Mouse (Mus musculus) heart, embryonic 14.5 days (tissue): Measurements from ENCODE around the gene Wdr20. TPM values are rescaled to one million over a fixed set of nuclear protein-coding genes. Genes with fewer than 3 reads are reported as not detected.
A peak's percentile ranks its signal among the peaks of the same experiment; 100 is the strongest.

Source experiments
- ATAC-seq: fragments of 200-750 bp; cut with Nextera tagmentation; 2 replicates; pipeline ENCODE4 v1.8.0; 2017; ENCODE audit warnings: low read depth, moderate TSS enrichment; ENCODE audit not compliant: insufficient number of reproducible peaks, insufficient read depth, low FRiP score
- H3K27ac ChIP-seq, 2 experiments: fragments of 200-500 bp in 1 of 2; fragments of 300-500 bp in 1 of 2; sonication (generic) in 1 of 2; replicated peaks in 1 of 2; 2 replicates each; pipeline ENCODE4 v1.5.1; 2012 to 2014; ENCODE audit warnings: low read depth in 2 of 2, low read length in 2 of 2, control low read depth in 1 of 2, mild to moderate bottlenecking in 1 of 2, mixed read lengths in 1 of 2; ENCODE audit not compliant: control insufficient read depth in 1 of 2, insufficient read depth in 1 of 2
- H3K27me3 ChIP-seq: fragments of 300-500 bp; sonication (generic); 2 replicates; pipeline ENCODE4 v1.6.1; 2014; ENCODE audit warnings: mild to moderate bottlenecking, low read length, control low read depth; ENCODE audit not compliant: control insufficient read depth, insufficient read depth
- H3K36me3 ChIP-seq: fragments of 300-500 bp; sonication (generic); 2 replicates; pipeline ENCODE4 v1.6.1; 2014; ENCODE audit warnings: mild to moderate bottlenecking, control low read depth, low read length, mixed read lengths; ENCODE audit not compliant: control insufficient read depth, insufficient read depth
- H3K4me1 ChIP-seq, 2 experiments: fragments of 200-500 bp in 1 of 2; fragments of 300-500 bp in 1 of 2; sonication (generic) in 1 of 2; 2 replicates each; pipeline ENCODE4 v1.6.1; 2012 to 2014; ENCODE audit warnings: low read length in 2 of 2, control low read depth in 1 of 2, mixed read lengths in 1 of 2; ENCODE audit not compliant: control insufficient read depth in 2 of 2, insufficient read depth in 2 of 2
- H3K4me2 ChIP-seq: fragments of 300-500 bp; sonication (generic); 2 replicates; pipeline ENCODE4 v1.6.1; 2014; ENCODE audit warnings: mild to moderate bottlenecking, low read length
- H3K4me3 ChIP-seq, 2 experiments: fragments of 200-500 bp in 1 of 2; fragments of 300-500 bp in 1 of 2; sonication (generic) in 1 of 2; 2 replicates each; pipeline ENCODE4 v1.5.1; 2012 to 2014; ENCODE audit warnings: low read length in 2 of 2, mild to moderate bottlenecking in 2 of 2, control low read depth in 1 of 2, low read depth in 1 of 2, moderate library complexity in 1 of 2; ENCODE audit not compliant: control insufficient read depth in 1 of 2, insufficient read depth in 1 of 2
- H3K9ac ChIP-seq: fragments of 300-500 bp; sonication (generic); 2 replicates; pipeline ENCODE4 v1.6.1; 2014; ENCODE audit warnings: mild to moderate bottlenecking, low read length
- H3K9me3 ChIP-seq: fragments of 300-500 bp; sonication (generic); 2 replicates; pipeline ENCODE4 v1.6.1; 2016; ENCODE audit warnings: low read length, control low read depth; ENCODE audit not compliant: control insufficient read depth
- WGBS: fragments of 180-500 bp; shearing (Covaris S2); extraction: QIAGEN DNeasy Blood & Tissue Kit; methylation state at CpG from one replicate; pipeline ENCODE4 v1.1.7; 2014; 5-methylcytosine and 5-hydroxymethylcytosine counted together
- polyA plus RNA-seq: library from polyadenylated mRNA; unstranded; fragments of >200 nt; fragmentation: Nextera tagmentation; extraction: Ambion mirVana; gene quantifications from 2 replicates; pipeline ENCODE4 v1.2.1, GENCODE M21; 2014

Gene Wdr20
- polyA plus RNA-seq, 1 experiment from 2014 or later: 16.3 TPM

DNA sequence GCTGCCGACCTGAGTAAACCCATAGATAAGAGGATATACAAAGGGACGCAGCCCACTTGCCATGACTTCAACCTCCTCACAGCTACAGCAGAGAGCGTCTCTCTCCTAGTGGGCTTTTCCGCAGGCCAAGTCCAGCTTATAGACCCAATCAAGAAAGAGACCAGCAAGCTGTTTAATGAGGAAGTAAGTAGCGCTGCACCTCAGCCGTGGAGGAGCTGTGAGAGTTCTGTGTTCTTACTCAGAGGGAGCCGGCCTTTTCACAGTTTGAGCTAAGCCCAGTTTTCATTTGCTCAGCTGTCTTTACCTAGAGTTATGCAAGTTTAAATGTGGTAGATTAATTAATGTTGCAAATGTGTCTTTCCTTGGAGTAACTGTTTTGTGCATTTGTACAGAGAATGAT, 41.6 kb downstream of the Wdr20 start:
- peaks cover 37% of the 10 kb centered on the region for H3K36me3 ChIP-seq
- H3K27me3 ChIP-seq: no peaks in the 10 kb centered on the region
- peaks cover 2 to 10% of the 10 kb centered on the region in 2 experiments; a peak in 2 of 4 replicates for H3K4me1 ChIP-seq

DNA sequence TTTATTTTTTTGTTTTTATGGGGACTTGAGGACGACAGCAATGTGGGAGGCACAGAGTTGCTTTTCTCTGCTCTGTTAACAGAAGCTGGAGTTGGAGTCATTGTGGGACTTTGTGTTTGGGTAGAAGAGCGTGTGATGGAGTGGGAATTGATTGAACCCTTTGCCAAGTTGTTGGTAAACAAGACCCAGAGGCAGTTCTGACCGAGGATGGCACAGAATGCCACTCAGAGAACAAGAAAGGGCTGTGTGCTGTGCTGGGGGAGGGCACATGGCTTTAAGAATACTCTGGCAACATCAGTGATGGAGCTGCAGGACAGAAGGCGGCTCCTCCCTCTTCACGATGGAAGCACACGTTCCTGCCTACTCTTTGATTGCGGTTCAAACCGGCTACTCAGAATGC, 43.4 kb downstream of the Wdr20 start:
- Histone ChIP-seq H3K27me3 (no peaks in the 10 kb centered on the region), H3K27ac (no peak overlapping the region), H3K9me3 (no peaks in the 10 kb centered on the region), H3K4me1 (peaks cover 0 to under 1% of the 10 kb centered on the region in 2 experiments; a peak in 2 of 4 replicates), H3K4me2 (no peak overlapping the region), H3K4me3 (no peak overlapping the region), H3K9ac (no peak overlapping the region), H3K36me3 (peaks cover 45% of the 10 kb centered on the region)
- ATAC-seq: no peak
- 84% methylated on average over 8 of the region's 8 CpGs for WGBS

More for the DNA sequence above, 41.6 kb downstream of the Wdr20 start:
- no peak overlapping the region for H3K9ac ChIP-seq
- H3K27ac ChIP-seq: no peak overlapping the region
- WGBS: 67% methylated on average over 7 of the region's 7 CpGs
- no peak for ATAC-seq
- H3K4me3 ChIP-seq: no peak overlapping the region
- no peak overlapping the region for H3K4me2 ChIP-seq
- no peaks in the 10 kb centered on the region for H3K9me3 ChIP-seq

DNA sequence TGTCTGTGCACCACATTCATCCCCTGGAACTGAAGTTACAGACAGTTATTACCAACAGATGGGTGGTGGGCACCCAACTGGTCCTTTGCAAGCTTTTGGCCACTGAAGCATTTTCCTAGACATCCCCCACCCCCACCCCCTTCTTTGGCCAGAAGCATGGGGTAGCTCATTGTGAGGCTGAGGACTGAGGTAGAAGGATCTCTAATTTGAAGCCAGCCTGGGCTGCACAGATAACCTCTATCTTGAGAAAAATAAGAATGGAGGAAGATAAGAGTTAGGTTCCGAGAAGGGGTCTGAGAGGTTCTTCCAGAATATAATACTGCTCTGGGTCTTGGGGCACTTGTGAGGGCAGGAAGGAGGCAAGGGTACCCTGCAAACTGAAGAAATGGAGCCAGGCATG, 44.5 kb downstream of the Wdr20 start:
- Histone ChIP-seq H3K36me3 (peaks cover 49% of the 10 kb centered on the region), H3K27ac (no peak overlapping the region), H3K4me2 (no peak overlapping the region), H3K4me3 (no peak overlapping the region), H3K4me1 (no peaks in the 10 kb centered on the region; a peak in 1 of 4 replicates), H3K9ac (no peak overlapping the region), H3K9me3 (no peaks in the 10 kb centered on the region), H3K27me3 (no peaks in the 10 kb centered on the region)
- 31% methylated on average over 1 of the region's 1 CpGs for WGBS
- no peak for ATAC-seq

DNA sequence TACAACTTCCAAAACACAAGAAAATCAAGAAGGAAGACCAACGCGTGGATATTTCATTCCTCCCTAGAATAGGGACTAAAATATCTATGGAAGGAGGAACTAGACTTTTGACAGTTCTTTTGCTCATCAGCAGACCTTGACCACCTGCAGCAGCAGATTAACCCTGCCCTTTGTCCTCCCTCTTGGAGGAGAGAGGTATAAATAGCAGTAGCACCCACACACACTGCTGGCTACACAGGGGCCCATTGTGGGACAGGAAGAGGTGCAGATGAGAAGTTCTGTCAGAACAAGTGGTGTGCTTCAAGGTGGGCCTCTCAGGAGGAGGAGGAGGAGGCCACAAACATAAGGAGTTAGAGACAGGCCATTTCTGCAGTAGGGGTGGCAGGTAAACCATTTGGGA, 46.5 kb downstream of the Wdr20 start:
- WGBS: 85% methylated on average over 2 of the region's 2 CpGs
- no peak overlapping the region for H3K4me3 ChIP-seq
- no peak for ATAC-seq
- H3K27ac ChIP-seq: peak overlapping the region in 1 of 2 experiments; percentile 19; a peak in 1 of 4 replicates
- H3K4me2 ChIP-seq: no peak overlapping the region
- no peaks in the 10 kb centered on the region for H3K9me3 ChIP-seq
- H3K4me1 ChIP-seq: no peaks in the 10 kb centered on the region; a peak in 1 of 4 replicates
- H3K9ac ChIP-seq: no peak overlapping the region
- peaks cover 44% of the 10 kb centered on the region for H3K36me3 ChIP-seq
- no peaks in the 10 kb centered on the region for H3K27me3 ChIP-seq

DNA sequence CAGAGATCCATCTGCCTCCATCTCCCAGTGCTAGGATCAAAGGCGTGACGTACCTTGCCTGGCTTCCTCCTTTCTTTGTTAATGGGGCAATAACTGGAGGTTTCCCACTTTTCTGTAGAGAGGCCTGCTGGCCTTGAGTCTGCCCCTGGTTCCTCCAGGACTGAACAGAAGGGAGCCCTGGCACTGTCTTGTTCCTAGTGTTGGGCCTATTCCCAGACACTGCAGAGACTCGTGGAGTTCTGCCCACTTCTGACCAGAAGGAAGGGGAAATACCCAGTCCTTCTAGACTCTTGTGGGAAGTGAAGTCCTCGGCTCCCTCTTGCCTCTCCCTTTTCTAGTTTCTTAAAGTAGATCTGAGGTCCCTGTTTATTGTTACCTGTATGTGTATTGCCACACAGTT, 48.5 kb downstream of the Wdr20 start:
- H3K4me2 ChIP-seq: no peak overlapping the region
- no peaks in the 10 kb centered on the region for H3K9me3 ChIP-seq
- H3K4me1 ChIP-seq: peaks cover 5 to 7% of the 10 kb centered on the region in 2 experiments
- H3K36me3 ChIP-seq: peaks cover 28% of the 10 kb centered on the region
- no peak for ATAC-seq
- no peak overlapping the region for H3K9ac ChIP-seq
- 77% methylated on average over 4 of the region's 4 CpGs for WGBS
- H3K4me3 ChIP-seq: no peak overlapping the region
- H3K27me3 ChIP-seq: no peaks in the 10 kb centered on the region
- H3K27ac ChIP-seq: no peak overlapping the region

DNA sequence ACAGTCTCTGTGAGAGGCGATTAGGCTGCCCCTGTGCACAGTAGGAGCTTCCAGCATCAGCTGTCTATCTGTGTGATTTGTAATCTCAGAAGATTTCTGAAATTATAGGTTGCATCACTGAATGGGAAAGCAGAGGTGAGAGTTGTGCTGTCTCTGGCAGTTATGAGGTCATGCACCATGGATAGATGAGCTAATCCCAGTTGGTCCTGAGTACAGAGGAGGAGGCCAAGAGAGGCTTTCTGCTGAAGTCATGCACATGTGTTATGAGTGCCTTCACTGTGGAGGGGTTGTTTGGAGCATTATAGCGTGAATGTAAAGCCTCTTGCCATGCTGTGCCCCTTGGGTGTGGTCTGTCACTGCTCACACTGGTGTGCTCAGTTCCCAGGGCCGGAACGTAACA, 52.8 kb downstream of the Wdr20 start:
- no peak overlapping the region for H3K9ac ChIP-seq
- H3K9me3 ChIP-seq: no peaks in the 10 kb centered on the region
- H3K27me3 ChIP-seq: no peaks in the 10 kb centered on the region
- no peak for ATAC-seq
- peaks cover 9 to 10% of the 10 kb centered on the region in 2 experiments for H3K4me1 ChIP-seq
- H3K36me3 ChIP-seq: peaks cover 17% of the 10 kb centered on the region
- H3K4me3 ChIP-seq: no peak overlapping the region
- H3K27ac ChIP-seq: no peak overlapping the region
- no peak overlapping the region for H3K4me2 ChIP-seq
- 84% methylated on average over 4 of the region's 4 CpGs for WGBS

DNA sequence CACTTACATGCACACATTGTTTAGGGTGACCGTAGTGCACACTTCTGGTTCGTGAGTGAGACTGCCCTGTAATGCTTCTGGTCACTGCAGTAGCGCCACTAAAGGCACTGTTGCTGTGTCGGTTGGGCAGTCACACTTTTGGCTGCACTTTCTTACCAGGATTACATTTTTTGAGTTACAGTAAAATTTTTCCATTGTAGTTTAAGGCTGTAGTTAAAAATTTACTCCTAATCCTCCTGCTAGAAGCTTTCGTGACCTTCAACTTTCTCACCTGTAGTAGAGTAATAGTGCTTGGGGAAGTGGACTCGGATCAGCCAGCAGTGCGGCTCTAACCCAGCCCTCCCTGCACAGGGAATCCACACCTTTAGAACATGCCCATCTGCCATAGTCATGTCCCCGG, 53.3 kb downstream of the Wdr20 start:
- Histone ChIP-seq H3K4me1 (peaks cover 9 to 10% of the 10 kb centered on the region in 2 experiments), H3K4me3 (no peak overlapping the region), H3K9ac (no peak overlapping the region), H3K27ac (no peak overlapping the region), H3K27me3 (no peaks in the 10 kb centered on the region), H3K9me3 (no peaks in the 10 kb centered on the region), H3K4me2 (no peak overlapping the region), H3K36me3 (peaks cover 17% of the 10 kb centered on the region)
- WGBS: 88% methylated on average over 8 of the region's 8 CpGs
- no peak for ATAC-seq

DNA sequence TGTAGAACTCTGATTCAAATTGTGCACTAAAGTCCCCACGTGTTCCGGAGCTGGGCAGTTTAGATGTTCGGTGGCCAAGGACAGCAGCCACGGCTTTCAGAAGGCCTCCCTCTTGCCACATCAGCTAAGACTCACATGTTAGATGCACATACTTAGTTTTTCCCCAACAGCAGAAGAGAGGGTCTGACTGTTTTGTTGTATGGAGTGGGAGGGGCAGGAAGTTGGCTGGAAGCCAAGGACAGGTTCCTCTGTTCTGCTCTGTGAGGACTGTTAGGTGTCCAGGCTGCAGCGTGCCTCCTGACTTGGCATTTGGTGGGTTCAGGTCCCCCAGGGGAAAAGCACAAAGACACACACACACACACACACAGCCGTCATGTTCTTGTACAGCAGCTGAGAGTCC, 57.3 kb downstream of the Wdr20 start:
- Histone ChIP-seq H3K36me3 (peaks cover 12% of the 10 kb centered on the region; the same call in 1 of the 2 replicates), H3K27me3 (no peaks in the 10 kb centered on the region), H3K4me2 (no peak overlapping the region), H3K9me3 (no peaks in the 10 kb centered on the region), H3K4me1 (peaks cover 17 to 21% of the 10 kb centered on the region in 2 experiments), H3K27ac (no peak overlapping the region), H3K4me3 (no peak overlapping the region), H3K9ac (no peak overlapping the region)
- 80% methylated on average over 6 of the region's 6 CpGs for WGBS
- ATAC-seq: no peak
